Mouse (Mus musculus) macrophage (primary cell): ENCODE data around the gene Gm11032. TPM values are rescaled to one million over a fixed set of nuclear protein-coding genes. Genes with fewer than 3 reads are reported as not detected.

ENCODE experiments used
- H3K27ac ChIP-seq: fragments of 350-480 bp; formaldehyde crosslinking; 2 replicates; pipeline ENCODE4 v1.9.0; 2021
- H3K36me3 ChIP-seq: fragments of 350-480 bp; formaldehyde crosslinking; 2 replicates; pipeline ENCODE4 v1.9.0; 2021; ENCODE audit errors: inconsistent target
- H3K4me3 ChIP-seq: fragments of 350-480 bp; formaldehyde crosslinking; 2 replicates; pipeline ENCODE4 v1.9.0; 2021; ENCODE audit errors: inconsistent target
- H3K79me2 ChIP-seq: fragments of 350-480 bp; formaldehyde crosslinking; 2 replicates; pipeline ENCODE4 v1.9.0; 2021; ENCODE audit errors: inconsistent target
- WGBS: methylation state at CpG from one replicate; pipeline ENCODE4 v1.1.7; 2026; ENCODE audit warnings: inconsistent platforms; ENCODE audit not compliant: missing documents; 5-methylcytosine and 5-hydroxymethylcytosine counted together
- polyA plus RNA-seq: library from polyadenylated mRNA; stranded (reverse); fragments of 250-400 nt; gene quantifications from 3 replicates; pipeline ENCODE4 v1.2.4, GENCODE M21; 2018; ENCODE audit warnings: inconsistent platforms

Gm11032 gene
- polyA plus RNA-seq, 1 experiment from 2014 or later: not detected

DNA sequence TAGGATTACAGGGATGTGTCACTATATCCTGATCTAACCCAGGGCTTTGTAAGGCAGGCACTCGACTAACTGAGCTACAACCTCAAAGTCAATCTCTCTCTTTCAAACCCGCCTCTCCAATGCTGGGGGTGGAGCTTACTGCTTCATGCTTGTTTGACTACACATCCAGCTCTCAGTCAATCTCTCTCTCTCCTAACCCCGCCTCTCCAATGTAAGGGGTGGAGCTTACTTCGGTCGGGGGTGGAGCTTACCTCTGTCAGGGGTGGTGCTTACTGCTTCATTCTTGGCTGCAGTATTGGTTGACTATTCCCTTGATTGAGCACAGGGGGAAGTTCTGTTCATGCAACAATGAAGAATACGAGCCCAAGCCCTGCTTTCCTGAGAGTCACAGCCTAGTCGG lies 14.5 kb upstream of the Gm11032 start:
- Histone ChIP-seq H3K36me3 (no peaks in the 10 kb centered on the region), H3K27ac (no peak overlapping the region), H3K4me3 (no peak overlapping the region), H3K79me2 (no peaks in the 10 kb centered on the region)
- WGBS: 46% methylated on average over 7 of the region's 7 CpGs

DNA sequence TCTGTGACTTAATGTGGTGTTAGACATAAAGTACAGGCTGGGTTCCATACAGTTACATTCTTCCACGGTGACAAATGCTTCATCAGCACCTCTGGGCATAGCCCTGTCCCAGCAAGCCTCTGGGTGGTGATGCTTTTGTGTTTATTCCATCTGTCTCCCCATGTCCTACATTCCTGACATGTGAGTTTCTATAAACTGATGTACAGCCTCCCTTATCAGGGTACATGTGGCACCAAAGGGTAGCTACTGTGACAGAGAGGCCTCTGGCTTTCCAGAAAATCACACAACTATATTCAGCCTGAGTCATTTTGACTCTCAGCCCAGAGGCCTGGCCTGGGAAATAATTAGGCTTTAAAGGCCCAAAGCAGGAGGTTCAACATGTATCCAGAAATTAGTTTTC lies 13.3 kb upstream of the Gm11032 start:
- no peak overlapping the region for H3K27ac ChIP-seq
- no peaks in the 10 kb centered on the region for H3K36me3 ChIP-seq
- WGBS: 100% methylated on average over 1 of the region's 1 CpGs
- no peak overlapping the region for H3K4me3 ChIP-seq
- no peaks in the 10 kb centered on the region for H3K79me2 ChIP-seq

DNA sequence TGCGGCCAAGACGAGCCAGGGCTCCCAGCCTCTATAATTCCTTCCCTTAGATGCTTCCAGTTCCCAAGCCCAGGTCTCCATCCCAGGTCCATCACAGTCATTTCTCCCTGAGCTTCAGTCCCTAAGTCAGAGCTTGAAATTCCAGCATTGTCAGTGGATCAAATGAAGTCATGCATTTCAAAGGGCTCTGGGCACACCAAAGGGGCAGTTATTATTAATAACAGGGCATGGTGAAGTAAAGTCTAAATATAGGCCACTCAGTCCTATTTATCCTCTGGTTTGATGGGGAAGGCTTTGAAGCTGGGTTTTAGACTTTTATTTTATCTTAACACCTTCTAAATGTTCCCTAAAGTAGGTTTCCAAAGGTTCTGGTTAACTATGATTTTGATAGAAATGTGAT lies 8.0 kb upstream of the Gm11032 start:
- WGBS: 92% methylated on average over 2 of the region's 2 CpGs
- H3K36me3 ChIP-seq: no peaks in the 10 kb centered on the region
- H3K4me3 ChIP-seq: no peak overlapping the region
- no peak overlapping the region for H3K27ac ChIP-seq
- H3K79me2 ChIP-seq: no peaks in the 10 kb centered on the region

DNA sequence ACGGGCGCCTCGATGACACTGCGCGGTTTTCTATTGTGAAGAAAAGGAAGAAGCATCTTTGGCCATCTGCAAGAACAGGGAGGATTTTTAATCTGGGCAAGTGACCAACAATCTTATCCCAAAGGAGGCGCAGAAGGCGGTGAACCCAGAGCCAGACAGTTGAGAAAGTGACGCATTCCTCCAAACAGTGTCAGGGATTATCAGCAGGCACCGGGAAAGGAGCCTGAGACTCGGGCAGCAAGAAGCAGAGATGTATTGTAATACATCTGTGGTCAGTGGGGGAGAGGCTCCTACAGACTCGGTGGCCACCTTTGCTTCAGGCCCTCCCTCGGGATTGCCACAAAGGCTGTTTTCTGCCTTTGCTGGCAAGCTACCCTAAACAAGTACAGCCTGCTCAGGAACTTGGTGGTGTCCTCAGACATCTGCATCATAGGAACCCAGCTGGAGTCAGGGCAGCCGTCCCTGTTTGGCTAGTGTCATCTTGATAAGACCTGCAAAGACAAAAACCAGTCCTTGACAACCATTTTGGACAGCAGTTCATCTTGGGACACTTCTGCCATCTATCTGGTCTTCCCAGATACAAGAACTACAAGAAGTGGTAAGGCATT lies 738 bp downstream of the Gm11032 start:
- no peaks in the 10 kb centered on the region for H3K36me3 ChIP-seq
- no peak overlapping the region for H3K27ac ChIP-seq
- WGBS: 92% methylated on average over 13 of the region's 13 CpGs
- H3K4me3 ChIP-seq: no peak overlapping the region
- no peaks in the 10 kb centered on the region for H3K79me2 ChIP-seq

DNA sequence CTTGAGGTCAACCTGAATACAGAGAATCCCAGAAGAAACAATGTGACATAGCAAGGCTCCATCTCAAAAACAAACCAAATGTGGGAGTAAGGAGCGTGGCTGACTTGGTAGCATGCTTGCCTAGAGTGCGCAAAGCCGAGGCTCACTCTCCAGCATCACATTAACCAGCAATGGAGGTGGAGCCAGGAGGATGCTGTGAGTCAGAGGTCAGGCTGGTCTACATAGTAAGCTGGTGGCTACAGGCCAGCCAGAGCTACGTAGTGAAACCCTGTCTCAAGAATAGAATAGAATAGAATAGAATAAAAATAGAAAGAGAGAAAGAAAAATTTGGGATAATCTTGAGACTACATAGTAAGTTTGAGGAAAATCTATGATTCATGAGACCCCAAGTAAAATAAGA lies 2.0 kb downstream of the Gm11032 start:
- no peaks in the 10 kb centered on the region for H3K36me3 ChIP-seq
- H3K27ac ChIP-seq: no peak overlapping the region
- 88% methylated on average over 4 of the region's 4 CpGs for WGBS
- no peaks in the 10 kb centered on the region for H3K79me2 ChIP-seq
- H3K4me3 ChIP-seq: no peak overlapping the region

DNA sequence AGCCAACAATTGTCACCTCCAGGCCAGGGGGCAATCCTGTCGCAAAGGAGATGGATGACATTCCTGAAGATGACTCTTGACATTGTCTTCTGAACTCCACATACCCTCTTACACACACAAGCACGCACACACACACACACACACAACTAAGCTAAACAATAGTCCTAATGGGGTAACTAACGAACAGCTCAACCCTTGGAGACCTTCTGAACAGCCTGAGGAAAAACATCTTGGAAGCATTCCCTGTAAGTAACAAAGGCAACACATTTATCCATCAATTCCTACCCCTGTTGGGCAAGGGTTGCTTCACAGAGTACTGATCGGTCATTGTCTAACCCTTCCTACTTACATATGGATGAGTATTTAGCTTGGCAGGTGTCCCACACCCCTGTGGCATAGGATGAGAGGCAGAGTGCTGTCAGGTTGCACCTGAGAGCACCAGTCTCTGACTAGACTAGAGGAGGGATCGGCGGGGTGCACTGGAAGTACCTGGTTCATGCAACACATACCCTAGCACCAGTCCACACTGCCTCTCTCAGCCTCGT lies 2.6 kb downstream of the Gm11032 start:
- H3K4me3 ChIP-seq: no peak overlapping the region
- WGBS: 95% methylated on average over 5 of the region's 7 CpGs
- H3K36me3 ChIP-seq: no peaks in the 10 kb centered on the region
- no peak overlapping the region for H3K27ac ChIP-seq
- H3K79me2 ChIP-seq: no peaks in the 10 kb centered on the region

DNA sequence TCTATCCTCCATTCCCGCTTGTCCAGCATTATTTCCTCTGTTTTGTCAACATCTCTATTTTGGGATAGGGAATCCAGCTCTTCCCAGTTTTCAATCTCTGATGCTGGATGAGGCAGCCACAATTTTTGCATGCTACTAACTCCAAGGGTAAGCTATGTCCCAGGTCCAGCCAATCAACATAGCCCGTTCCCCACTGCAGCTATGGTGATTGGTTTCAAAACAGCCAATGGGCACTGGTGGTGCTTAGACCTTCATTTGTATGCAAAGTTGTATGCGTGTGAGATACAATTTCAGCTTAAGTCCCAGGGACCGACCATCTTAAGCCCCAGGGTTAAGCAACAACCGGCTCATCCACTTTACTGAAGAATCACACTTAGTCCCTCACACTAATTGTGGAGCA lies 3.1 kb downstream of the Gm11032 start:
- Histone ChIP-seq H3K4me3 (no peak overlapping the region), H3K36me3 (no peaks in the 10 kb centered on the region), H3K27ac (no peak overlapping the region), H3K79me2 (no peaks in the 10 kb centered on the region)
- 89% methylated on average over 5 of the region's 5 CpGs for WGBS

DNA sequence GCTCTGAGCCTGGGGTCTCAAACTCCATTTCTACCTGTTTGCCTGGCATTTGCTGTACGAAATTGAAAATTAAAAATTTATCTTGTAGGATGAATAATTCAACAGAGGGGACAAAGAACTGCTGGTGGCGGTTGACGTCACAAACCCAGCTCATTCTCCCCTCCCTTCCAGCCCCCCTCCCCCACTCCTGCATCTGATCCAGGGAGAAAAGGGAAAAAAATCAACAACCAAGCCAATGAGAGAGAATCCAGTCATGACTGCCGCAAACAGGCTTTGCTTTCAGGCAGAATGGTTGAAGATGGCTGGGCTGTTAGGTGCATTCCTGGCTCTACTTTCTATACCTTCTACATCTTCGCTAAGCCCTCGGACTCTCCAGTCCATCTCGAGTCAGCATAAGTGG lies 6.1 kb downstream of the Gm11032 start:
- 84% methylated on average over 7 of the region's 7 CpGs for WGBS

DNA sequence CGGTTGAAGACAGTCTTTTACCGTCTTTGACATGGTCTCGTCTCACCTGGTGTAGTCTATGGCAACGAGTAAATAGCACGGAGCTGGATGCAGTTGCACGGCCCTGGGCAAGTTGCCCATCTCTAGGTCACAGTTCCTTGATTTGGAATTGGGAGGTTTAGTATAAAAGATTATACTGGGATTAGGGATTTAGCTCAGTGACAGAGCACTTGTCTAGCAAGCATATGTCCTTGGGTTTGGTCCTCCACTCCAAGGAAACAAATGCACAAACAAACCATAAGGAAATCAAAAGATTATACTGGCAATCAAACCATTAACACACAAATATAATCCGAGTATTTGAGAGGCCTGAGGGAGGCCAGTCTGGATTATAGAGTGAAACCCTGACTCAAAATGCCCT lies 7.8 kb downstream of the Gm11032 start:
- no peaks in the 10 kb centered on the region for H3K36me3 ChIP-seq
- no peak overlapping the region for H3K4me3 ChIP-seq
- WGBS: 97% methylated on average over 7 of the region's 7 CpGs
- H3K27ac ChIP-seq: no peak overlapping the region
- H3K79me2 ChIP-seq: no peaks in the 10 kb centered on the region

More for the DNA sequence above, 6.1 kb downstream of the Gm11032 start:
- Histone ChIP-seq H3K79me2 (no peaks in the 10 kb centered on the region), H3K27ac (no peak overlapping the region), H3K36me3 (no peaks in the 10 kb centered on the region), H3K4me3 (no peak overlapping the region)

DNA sequence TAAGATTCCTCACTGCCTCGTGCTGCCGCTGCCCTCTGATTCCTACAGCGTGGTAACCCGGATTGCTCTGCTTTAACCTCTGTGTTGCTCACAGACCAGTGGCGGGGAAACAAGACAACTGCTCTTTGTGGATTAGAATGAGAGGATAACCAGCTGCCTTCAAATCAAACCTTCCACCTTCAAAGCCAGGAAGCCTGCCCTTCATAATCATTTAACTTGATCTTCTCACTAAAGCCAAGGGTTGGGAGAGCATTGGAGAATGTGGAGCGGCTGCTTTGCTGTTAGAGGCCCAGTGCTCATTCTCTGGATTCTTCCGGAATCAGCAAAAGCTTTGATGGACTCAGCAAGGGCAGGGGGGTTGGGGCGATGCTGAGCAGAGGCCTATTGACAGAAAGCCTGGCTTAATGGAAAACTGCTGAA lies 10.0 kb downstream of the Gm11032 start:
- H3K4me3 ChIP-seq: no peak overlapping the region
- no peak overlapping the region for H3K27ac ChIP-seq
- H3K79me2 ChIP-seq: no peaks in the 10 kb centered on the region
- no peaks in the 10 kb centered on the region for H3K36me3 ChIP-seq
- WGBS: 84% methylated on average over 8 of the region's 8 CpGs

DNA sequence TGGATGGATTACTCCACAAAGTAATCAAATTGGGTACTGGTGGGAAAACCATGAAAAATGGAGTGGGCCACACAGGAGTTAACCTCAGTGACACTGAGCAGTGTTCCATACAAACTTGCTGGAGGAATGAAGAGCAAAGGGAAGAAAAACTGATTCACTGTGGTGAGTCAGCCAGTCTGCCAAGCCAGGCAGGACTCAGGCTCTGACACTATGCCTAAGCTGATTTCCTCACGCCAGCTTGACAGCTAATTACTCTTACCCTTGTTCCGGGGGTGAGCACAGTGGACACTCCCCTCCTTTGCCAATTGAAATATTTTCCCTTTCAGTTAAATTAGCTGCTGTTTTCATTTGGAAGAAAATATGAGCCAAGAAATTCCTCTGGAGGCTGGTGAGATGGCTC lies 13.6 kb downstream of the Gm11032 start:
- 70% methylated on average over 2 of the region's 2 CpGs for WGBS
- no peak overlapping the region for H3K27ac ChIP-seq
- H3K4me3 ChIP-seq: no peak overlapping the region

DNA sequence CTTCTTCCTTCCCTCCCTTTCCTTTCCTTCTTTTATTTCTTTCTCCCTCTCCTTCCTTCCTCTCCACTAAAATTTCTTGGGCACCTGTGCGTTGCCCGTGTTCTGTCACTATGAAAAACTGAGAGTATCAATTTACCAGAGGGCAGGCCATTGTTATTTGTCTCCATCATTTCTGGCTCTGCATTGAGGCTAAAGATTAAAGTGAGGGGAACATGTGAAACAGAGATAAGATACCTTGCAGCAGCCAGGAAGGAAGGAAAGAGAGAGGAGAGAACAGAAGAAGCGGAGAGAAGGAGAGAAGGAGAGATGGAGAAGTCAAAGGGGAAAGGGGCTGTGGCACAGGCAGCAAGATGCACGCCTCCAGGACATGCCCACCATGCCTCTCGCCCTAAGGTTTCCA lies 14.5 kb downstream of the Gm11032 start:
- H3K36me3 ChIP-seq: no peaks in the 10 kb centered on the region
- WGBS: 81% methylated on average over 4 of the region's 5 CpGs
- no peak overlapping the region for H3K27ac ChIP-seq
- H3K4me3 ChIP-seq: no peak overlapping the region
- peaks cover 17% of the 10 kb centered on the region for H3K79me2 ChIP-seq

More for the DNA sequence above, 13.6 kb downstream of the Gm11032 start:
- Histone ChIP-seq H3K79me2 (peaks cover 7% of the 10 kb centered on the region), H3K36me3 (no peaks in the 10 kb centered on the region)

DNA sequence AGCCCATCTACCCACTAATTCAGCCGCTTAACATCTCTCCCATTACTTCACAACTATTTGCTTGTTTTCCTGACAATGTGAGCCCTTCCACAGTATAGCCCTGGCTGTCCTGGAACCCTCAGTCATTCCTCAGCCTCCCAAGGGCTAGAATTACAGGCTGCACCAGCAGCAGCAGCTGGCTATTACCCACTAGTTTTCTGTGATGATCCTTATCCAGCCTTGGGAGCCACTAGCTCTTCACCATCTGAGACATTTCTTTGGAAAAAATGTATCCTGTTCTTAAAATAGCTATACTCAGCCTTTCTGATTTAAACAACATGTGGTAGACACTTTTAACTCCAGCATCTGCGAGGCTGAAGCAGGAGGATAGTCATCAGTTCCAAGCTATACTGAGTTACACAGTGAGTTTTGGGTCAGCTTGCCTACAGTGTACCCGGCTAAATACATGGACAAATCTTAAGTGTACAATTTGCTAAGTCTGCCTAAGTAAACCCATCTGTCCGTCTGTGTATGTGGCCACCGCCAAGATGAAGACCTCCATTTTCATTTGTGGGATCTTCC lies 17.0 kb downstream of the Gm11032 start:
- WGBS: 67% methylated on average over 5 of the region's 5 CpGs
- Histone ChIP-seq H3K4me3 (peak overlapping the region; percentile 81; the same call in 1 of the 2 replicates), H3K36me3 (no peaks in the 10 kb centered on the region), H3K27ac (peak overlapping the region; percentile 25; the same call in 1 of the 2 replicates), H3K79me2 (peaks cover 42% of the 10 kb centered on the region)

DNA sequence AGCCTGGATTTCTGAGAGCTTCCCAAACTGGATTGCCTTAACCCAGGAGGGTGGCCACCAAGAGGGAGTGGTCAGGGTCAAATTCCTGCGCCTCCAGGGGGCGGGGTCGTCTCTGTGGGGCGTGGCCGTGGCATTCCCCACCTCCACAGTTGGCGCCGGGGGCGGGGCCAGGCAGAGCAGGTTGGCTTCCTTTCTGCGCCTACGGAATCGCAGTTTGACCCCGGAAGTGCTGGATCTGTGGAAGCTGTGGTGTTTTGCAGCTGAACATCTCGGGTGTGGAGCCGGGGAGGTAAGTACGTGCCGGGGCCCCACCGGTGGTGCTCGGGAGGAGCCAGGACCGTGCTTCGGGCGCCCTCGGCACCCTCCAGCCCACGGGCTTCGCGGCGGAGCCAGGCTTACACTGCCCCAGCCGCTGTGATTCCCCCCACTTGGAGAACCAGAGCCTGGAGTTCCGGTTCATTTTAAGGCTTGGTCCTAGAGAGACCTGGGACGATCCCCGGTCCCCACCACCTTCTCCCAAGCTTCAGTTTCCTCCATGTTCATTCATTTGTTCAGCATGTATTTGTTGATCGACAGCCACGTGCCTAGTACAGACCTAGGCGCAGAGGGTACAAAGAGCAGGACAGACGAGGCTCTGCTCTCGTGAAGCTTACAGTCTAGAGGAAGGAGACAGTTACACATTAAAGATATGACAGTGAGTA lies 17.8 kb downstream of the Gm11032 start, which contains the start of gene Ascc2:
Gene Ascc2, plus strand, starts transcription at position 214 of the 701 bp plus-strand sequence.
- H3K79me2 ChIP-seq: peaks cover 50% of the 10 kb centered on the region
- no peaks in the 10 kb centered on the region for H3K36me3 ChIP-seq
- H3K4me3 ChIP-seq: peak within 1 kb of the TSS; percentile 81
- 0% methylated on average over 32 of the region's 35 CpGs for WGBS
- peak within 1 kb of the TSS; percentile 52 for H3K27ac ChIP-seq

DNA sequence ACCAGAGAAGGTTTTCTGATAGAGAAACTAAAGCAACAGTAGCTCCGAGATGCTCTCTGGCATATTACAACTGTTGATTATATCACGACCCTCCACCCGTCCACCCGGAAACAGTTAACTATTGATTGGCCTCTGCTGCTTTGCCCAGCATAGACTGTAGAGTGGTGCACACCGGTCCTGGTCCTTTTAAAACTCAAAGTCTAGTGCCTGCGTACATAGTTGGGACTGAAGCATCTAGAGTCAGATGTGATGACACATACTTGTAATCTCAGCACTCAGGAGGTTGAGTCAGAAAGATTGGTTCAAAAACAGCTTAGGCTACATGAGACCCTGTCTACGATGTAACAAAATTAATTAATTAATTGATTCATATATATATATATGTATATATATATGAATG lies 18.4 kb downstream of the Gm11032 start:
- Histone ChIP-seq H3K4me3 (peak overlapping the region; percentile 81), H3K27ac (peak overlapping the region; percentile 52), H3K79me2 (peaks cover 56% of the 10 kb centered on the region), H3K36me3 (no peaks in the 10 kb centered on the region)
- WGBS: 15% methylated on average over 7 of the region's 7 CpGs
